Mouse (Mus musculus) cortical plate, adult 2 months (tissue): ENCODE data around the gene Cdc42ep1.

Source experiments
- CTCF ChIP-seq: fragments of 200-500 bp; IDR thresholded peaks from 2 replicates; pipeline ENCODE4 v1.5.1; 2011; ENCODE audit warnings: mild to moderate bottlenecking, control low read depth, low read length; ENCODE audit not compliant: insufficient read depth; ENCODE audit errors: extremely low read depth
- POLR2A ChIP-seq: fragments of 200-500 bp; IDR thresholded peaks from 2 replicates; pipeline ENCODE4 v1.6.1; 2011; ENCODE audit warnings: mild to moderate bottlenecking, low read length, control low read depth; ENCODE audit not compliant: insufficient read depth; ENCODE audit errors: extremely low read depth

- TF ChIP-seq CTCF = no peak
- no peak for TF ChIP-seq POLR2A
Observed at GRCm38 (mm10) chr15:78889401-78889853, 47.0 kb downstream of the Cdc42ep1 start.
